ENCODE assay signal across 1 mouse cellular context in genomic region chr6:71268929-71269685, GRCm38 (mm10).
TF ChIP-seq lines count a peak whose summit lies in the region.

No protein-coding gene starts in this region.

TF ChIP-seq in MEL, 35 proteins besides CTCF, POLR2A, EP300 and RAD21 (continued from another document):
- TF ChIP-seq ZMIZ1 (IDR thresholded peaks at IDR 0.05; ENCODE audit: low read depth, low read length) (no peak), BHLHE40 (IDR thresholded peaks at IDR 0.05; ENCODE audit: borderline replicate concordance, low read depth, low read length) (no peak), GABPA (IDR thresholded peaks at IDR 0.05; ENCODE audit: low read depth, low read length) (no peak), MAZ (IDR thresholded peaks at IDR 0.05; ENCODE audit: low read depth, low read length) (no peak), RCOR1 (IDR thresholded peaks at IDR 0.05; ENCODE audit: low read depth, low read length) (no peak; the same call in 1 of the 2 replicates), TBP (IDR thresholded peaks at IDR 0.05; ENCODE audit: low read depth, low read length) (0 out of 2 replicates have a peak, but pooled peaks have one; percentile 55), JUND (IDR thresholded peaks at IDR 0.05; ENCODE audit: low read depth, low read length) (no peak), POLR2AphosphoS2 (IDR thresholded peaks at IDR 0.05; ENCODE audit: low read length) (no peak), GATA1 (IDR thresholded peaks at IDR 0.05; ENCODE audit: low read depth, low read length) (peak; percentile 29; the same call in 1 of the 2 replicates), NRF1 (IDR thresholded peaks at IDR 0.05; ENCODE audit: insufficient read depth, low read depth, low read length, poor library complexity, severe bottlenecking) (no peak), NELFE (IDR thresholded peaks at IDR 0.05; ENCODE audit: low read depth, low read length) (no peak), CHD2 (IDR thresholded peaks at IDR 0.05; ENCODE audit: low read length) (no peak), MEF2A (IDR thresholded peaks at IDR 0.05; ENCODE audit: extremely low read depth, insufficient replicate concordance, low read depth, low read length, poor library complexity, severe bottlenecking) (no peak), TAL1 (IDR thresholded peaks at IDR 0.05; ENCODE audit: low read length) (no peak), SMC3 (IDR thresholded peaks at IDR 0.05; ENCODE audit: low read depth, low read length) (peak; percentile 64), KAT2A (conservative IDR thresholded peaks at IDR 0.05; ENCODE audit: low read depth, low read length) (no peak), E2F4 (IDR thresholded peaks at IDR 0.05; ENCODE audit: borderline replicate concordance, low read depth, low read length) (no peak)
